Mouse (Mus musculus): Measurements from ENCODE around the gene Otop2. TPM values are rescaled to one million over a fixed set of nuclear protein-coding genes. Genes with fewer than 3 reads are reported as not detected.

Gene Otop2
- total and polyA plus RNA-seq, 2 experiments from 2014 or later: not detected

DNA sequence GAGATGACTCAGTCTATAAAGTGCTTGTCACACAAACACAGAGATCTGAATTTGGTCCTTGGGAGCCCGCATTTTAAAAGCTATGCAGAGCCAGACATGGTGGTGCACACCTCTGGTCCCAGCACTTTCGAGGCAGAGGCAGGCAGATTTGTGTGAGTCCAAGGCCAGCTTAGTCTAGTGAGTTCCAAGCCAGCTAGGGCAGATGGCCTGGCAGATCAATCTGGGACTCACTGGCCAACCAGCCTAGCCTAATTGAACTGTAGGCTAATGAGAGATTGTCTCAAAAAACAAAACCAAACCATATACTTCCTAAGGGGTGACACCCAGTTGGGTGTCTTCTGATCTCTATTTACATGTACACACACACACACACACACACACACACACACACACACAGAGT, 34.3 kb downstream of the Otop2 start:
- WGBS: 43% methylated on average over 2 of the region's 2 CpGs
- no peak overlapping the region for H3K9ac ChIP-seq (replicated peaks; ENCODE audit: low read depth, low read length)
- no peak overlapping the region for H3K27ac ChIP-seq (ENCODE audit: low read depth)
- H3K4me2 ChIP-seq (ENCODE audit: low read depth, low read length): no peak overlapping the region
- H3K9me3 ChIP-seq (replicated peaks; ENCODE audit: control insufficient read depth, low read length): no peaks in the 10 kb centered on the region
- H3K27me3 ChIP-seq (ENCODE audit: control insufficient read depth, insufficient read depth, low read length): peaks cover 50% of the 10 kb centered on the region
- H3K4me1 ChIP-seq (ENCODE audit: control insufficient read depth, insufficient read depth): no peaks in the 10 kb centered on the region
- H3K4me3 ChIP-seq (ENCODE audit: low read depth, low read length): no peak overlapping the region
- DNase-seq (ENCODE audit: low spot score) (no peak), ATAC-seq (ENCODE audit: insufficient read depth, low read depth) (no peak)
- H3K36me3 ChIP-seq (replicated peaks; ENCODE audit: control insufficient read depth, insufficient read depth, low read length): no peaks in the 10 kb centered on the region
- TF ChIP-seq EP300 (IDR thresholded peaks at IDR 0.05; ENCODE audit: low read depth) (no peak), CTCF (IDR thresholded peaks at IDR 0.05; ENCODE audit: low read depth) (no peak)

DNA sequence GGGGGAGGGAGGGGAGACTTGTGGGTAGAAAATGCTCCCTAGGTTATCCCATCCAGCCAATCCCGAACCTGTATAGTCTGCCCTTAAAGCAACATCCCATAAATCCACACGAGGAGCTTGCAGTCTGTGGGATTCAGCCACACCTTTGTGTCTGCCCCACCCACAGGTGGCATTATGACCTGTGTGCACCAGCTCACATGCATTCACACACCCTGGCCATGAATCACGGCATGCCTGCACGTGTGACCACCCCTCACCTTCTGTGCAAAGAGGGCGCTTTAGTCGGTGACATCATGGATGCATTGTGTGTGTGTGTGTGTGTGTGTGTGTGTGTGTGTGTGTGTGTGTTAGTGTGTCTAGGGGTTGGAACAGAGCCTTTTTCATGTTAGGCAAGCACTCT, 34.9 kb downstream of the Otop2 start:
- Histone ChIP-seq H3K9ac (replicated peaks; ENCODE audit: low read depth, low read length) (no peak overlapping the region), H3K4me1 (ENCODE audit: control insufficient read depth, insufficient read depth) (no peaks in the 10 kb centered on the region), H3K9me3 (replicated peaks; ENCODE audit: control insufficient read depth, low read length) (no peaks in the 10 kb centered on the region), H3K4me3 (ENCODE audit: low read depth, low read length) (no peak overlapping the region), H3K27ac (ENCODE audit: low read depth) (no peak overlapping the region), H3K36me3 (replicated peaks; ENCODE audit: control insufficient read depth, insufficient read depth, low read length) (no peaks in the 10 kb centered on the region), H3K27me3 (ENCODE audit: control insufficient read depth, insufficient read depth, low read length) (peaks cover 45% of the 10 kb centered on the region), H3K4me2 (ENCODE audit: low read depth, low read length) (no peak overlapping the region)
- ATAC-seq (ENCODE audit: insufficient read depth, low read depth) (no peak), DNase-seq (ENCODE audit: low spot score) (no peak)
- 59% methylated on average over 6 of the region's 6 CpGs for WGBS
- TF ChIP-seq CTCF (IDR thresholded peaks at IDR 0.05; ENCODE audit: low read depth): no peak
- no peak for TF ChIP-seq EP300 (IDR thresholded peaks at IDR 0.05; ENCODE audit: low read depth)

DNA sequence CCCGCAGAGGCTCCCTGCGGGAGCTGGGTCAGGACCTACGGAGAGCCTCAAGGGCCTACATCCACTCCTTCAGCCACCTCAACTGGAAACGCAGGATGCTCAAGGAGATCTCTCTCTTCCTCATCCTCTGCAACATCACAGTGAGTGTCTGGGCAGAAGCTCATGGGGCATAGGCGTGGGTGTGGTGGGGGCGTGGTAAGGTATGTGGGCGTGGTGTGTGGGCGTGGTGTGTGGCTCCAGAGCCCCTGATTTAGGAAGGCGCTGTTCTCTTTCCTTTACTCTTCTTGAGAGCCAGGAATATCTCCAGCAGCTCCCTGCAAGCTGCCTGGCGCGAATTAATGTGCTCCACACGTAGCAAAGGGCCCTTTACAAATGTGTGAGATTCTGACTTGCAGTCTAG, 38.0 kb downstream of the Otop2 start:
- no peaks in the 10 kb centered on the region for H3K9me3 ChIP-seq (replicated peaks; ENCODE audit: control insufficient read depth, low read length)
- H3K9ac ChIP-seq (replicated peaks; ENCODE audit: low read depth, low read length): no peak overlapping the region
- H3K4me2 ChIP-seq (ENCODE audit: low read depth, low read length): no peak overlapping the region
- 12% methylated on average over 12 of the region's 12 CpGs for WGBS
- H3K27me3 ChIP-seq (ENCODE audit: control insufficient read depth, insufficient read depth, low read length): peaks cover 30% of the 10 kb centered on the region
- H3K36me3 ChIP-seq (replicated peaks; ENCODE audit: control insufficient read depth, insufficient read depth, low read length): no peaks in the 10 kb centered on the region
- H3K4me1 ChIP-seq (ENCODE audit: control insufficient read depth, insufficient read depth): no peaks in the 10 kb centered on the region
- H3K27ac ChIP-seq (ENCODE audit: low read depth): no peak overlapping the region
- ATAC-seq (ENCODE audit: insufficient read depth, low read depth) (no peak), DNase-seq (ENCODE audit: low spot score) (no peak)
- no peak for TF ChIP-seq EP300 (IDR thresholded peaks at IDR 0.05; ENCODE audit: low read depth)
- TF ChIP-seq CTCF (IDR thresholded peaks at IDR 0.05; ENCODE audit: low read depth): no peak
- no peak overlapping the region for H3K4me3 ChIP-seq (ENCODE audit: low read depth, low read length)

DNA sequence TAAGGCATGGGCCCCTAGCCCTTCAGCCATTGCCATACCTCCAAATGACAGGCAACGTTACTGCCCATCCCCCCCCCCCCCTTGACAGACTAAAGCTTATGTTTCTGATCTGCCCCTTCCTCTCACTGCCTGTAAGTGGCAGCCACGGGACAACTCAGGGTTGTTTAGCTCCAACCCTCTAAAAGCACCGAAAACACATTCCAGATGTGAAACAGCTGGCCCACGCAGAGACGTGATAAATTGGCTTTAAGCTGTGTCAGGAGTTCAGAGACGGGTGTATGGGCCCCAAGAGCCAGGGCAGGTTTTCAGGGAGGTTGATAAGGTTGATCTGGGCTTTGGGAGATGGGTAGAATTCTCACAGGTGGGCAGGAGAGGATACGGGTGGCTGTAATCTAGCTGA, 38.6 kb downstream of the Otop2 start:
- no peaks in the 10 kb centered on the region for H3K4me1 ChIP-seq (ENCODE audit: control insufficient read depth, insufficient read depth)
- WGBS: 29% methylated on average over 7 of the region's 7 CpGs
- no peak for ATAC-seq (ENCODE audit: insufficient read depth, low read depth)

DNA sequence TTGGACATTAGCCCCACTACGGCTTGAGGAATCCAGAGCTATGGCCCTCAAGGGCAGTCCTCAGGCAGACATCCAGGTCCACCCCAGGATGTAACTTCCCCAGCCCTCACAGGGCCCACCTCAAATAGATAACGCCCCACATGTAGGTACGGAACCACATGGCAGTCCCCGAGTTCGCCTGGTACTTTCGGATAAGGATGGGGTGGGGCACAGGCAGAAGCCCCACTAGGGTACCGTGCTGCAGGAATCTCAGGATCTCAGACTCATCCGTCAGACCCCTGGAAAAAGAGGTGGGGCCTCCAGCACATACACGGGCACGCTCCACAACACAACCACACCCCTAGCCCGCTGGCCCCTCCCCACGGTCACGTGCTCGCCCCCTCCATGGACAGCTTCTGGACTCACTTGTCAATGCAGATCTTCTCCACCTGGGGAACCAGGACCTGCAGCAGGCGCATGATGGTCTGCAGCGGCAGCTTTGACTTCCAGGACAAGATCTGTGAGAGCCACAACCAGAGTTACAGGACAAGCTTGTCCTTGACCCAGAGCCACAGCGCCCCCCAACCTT, 41.8 kb downstream of the Otop2 start:
- Histone ChIP-seq H3K4me1 (ENCODE audit: control insufficient read depth, insufficient read depth) (no peaks in the 10 kb centered on the region), H3K27me3 (ENCODE audit: control insufficient read depth, insufficient read depth, low read length) (peaks cover 24% of the 10 kb centered on the region)
- 51% methylated on average over 17 of the region's 17 CpGs for WGBS

More for the DNA sequence above, 38.6 kb downstream of the Otop2 start:
- Histone ChIP-seq H3K4me2 (ENCODE audit: low read depth, low read length) (no peak overlapping the region), H3K27me3 (ENCODE audit: control insufficient read depth, insufficient read depth, low read length) (peaks cover 30% of the 10 kb centered on the region), H3K9me3 (replicated peaks; ENCODE audit: control insufficient read depth, low read length) (no peaks in the 10 kb centered on the region), H3K9ac (replicated peaks; ENCODE audit: low read depth, low read length) (no peak overlapping the region), H3K4me3 (ENCODE audit: low read depth, low read length) (no peak overlapping the region), H3K36me3 (replicated peaks; ENCODE audit: control insufficient read depth, insufficient read depth, low read length) (no peaks in the 10 kb centered on the region), H3K27ac (ENCODE audit: low read depth) (no peak overlapping the region)
- DNase-seq (ENCODE audit: low spot score): no peak
- TF ChIP-seq EP300 (IDR thresholded peaks at IDR 0.05; ENCODE audit: low read depth) (no peak), CTCF (IDR thresholded peaks at IDR 0.05; ENCODE audit: low read depth) (no peak)

DNA sequence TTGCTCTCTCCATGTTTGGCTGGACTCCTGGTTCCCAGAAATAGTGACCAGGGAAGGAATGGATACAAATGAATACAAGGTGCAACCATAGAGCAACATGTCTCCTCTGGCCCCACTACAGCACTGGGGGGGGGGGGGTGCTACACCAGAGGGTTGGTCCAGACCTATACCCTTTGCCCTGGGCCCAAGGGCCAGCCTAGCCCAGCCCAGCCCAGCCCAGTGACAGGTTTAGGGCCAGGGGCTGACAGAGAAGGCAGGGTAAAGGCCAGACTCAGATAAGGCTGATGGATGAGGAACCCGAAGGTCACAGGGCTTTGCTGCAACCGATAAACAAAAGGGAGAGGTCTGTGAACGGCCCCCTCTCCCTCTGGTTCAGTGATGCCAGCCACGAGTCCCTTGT, 43.0 kb downstream of the Otop2 start:
- TF ChIP-seq CTCF (IDR thresholded peaks at IDR 0.05; ENCODE audit: low read depth) (no peak), EP300 (IDR thresholded peaks at IDR 0.05; ENCODE audit: low read depth) (no peak)
- Histone ChIP-seq H3K9me3 (replicated peaks; ENCODE audit: control insufficient read depth, low read length) (no peaks in the 10 kb centered on the region), H3K27me3 (ENCODE audit: control insufficient read depth, insufficient read depth, low read length) (peaks cover 14% of the 10 kb centered on the region), H3K9ac (replicated peaks; ENCODE audit: low read depth, low read length) (no peak overlapping the region), H3K4me3 (ENCODE audit: low read depth, low read length) (no peak overlapping the region), H3K36me3 (replicated peaks; ENCODE audit: control insufficient read depth, insufficient read depth, low read length) (no peaks in the 10 kb centered on the region), H3K27ac (ENCODE audit: low read depth) (no peak overlapping the region), H3K4me2 (ENCODE audit: low read depth, low read length) (no peak overlapping the region), H3K4me1 (ENCODE audit: control insufficient read depth, insufficient read depth) (no peaks in the 10 kb centered on the region)
- ATAC-seq (ENCODE audit: insufficient read depth, low read depth): no peak
- DNase-seq (ENCODE audit: low spot score): no peak
- WGBS: 41% methylated on average over 4 of the region's 4 CpGs

More for the DNA sequence above, 41.8 kb downstream of the Otop2 start:
- H3K27ac ChIP-seq (ENCODE audit: low read depth): no peak overlapping the region
- no peak for DNase-seq (ENCODE audit: low spot score)
- H3K4me2 ChIP-seq (ENCODE audit: low read depth, low read length): no peak overlapping the region
- ATAC-seq (ENCODE audit: insufficient read depth, low read depth): no peak
- TF ChIP-seq EP300 (IDR thresholded peaks at IDR 0.05; ENCODE audit: low read depth): no peak
- no peak for TF ChIP-seq CTCF (IDR thresholded peaks at IDR 0.05; ENCODE audit: low read depth)
- no peaks in the 10 kb centered on the region for H3K9me3 ChIP-seq (replicated peaks; ENCODE audit: control insufficient read depth, low read length)
- no peak overlapping the region for H3K9ac ChIP-seq (replicated peaks; ENCODE audit: low read depth, low read length)
- no peak overlapping the region for H3K4me3 ChIP-seq (ENCODE audit: low read depth, low read length)
- no peaks in the 10 kb centered on the region for H3K36me3 ChIP-seq (replicated peaks; ENCODE audit: control insufficient read depth, insufficient read depth, low read length)

Measured in heart, postnatal 0 days (tissue).